Mouse (Mus musculus): Measurements from ENCODE around the gene Gm11273. TPM values are rescaled to one million over a fixed set of nuclear protein-coding genes. Genes with fewer than 3 reads are reported as not detected.

Gene Gm11273
- total RNA-seq, 2 experiments from 2014 or later, result 216 to 225 TPM

DNA sequence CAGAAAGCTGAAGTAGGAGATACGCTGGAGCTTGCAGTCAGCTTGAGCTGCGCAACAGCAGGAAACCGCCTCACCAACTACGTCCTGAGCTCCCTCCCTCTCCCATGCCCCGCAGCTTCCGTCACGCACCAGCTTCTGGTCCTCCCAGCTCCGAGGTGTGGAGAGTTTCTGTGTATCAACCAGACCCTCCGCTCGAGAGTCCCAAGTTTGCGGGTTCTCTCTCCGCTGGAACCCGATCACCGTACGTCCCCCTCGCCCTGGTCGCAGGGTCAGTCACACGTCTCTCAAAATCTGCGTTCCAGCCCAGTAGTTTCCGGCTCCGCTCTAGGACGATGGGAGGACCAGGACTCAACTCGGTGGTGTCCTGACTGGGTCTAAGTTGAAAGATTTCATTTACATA lies 47.8 kb downstream of the Gm11273 start, which contains the start of gene Zscan26:
TSS of gene Zscan26 (minus strand) at position 282 of the 400 bp plus-strand sequence.
- DNase-seq, result peak; percentile 89 to 93
- intact Hi-C loops (cut with DNase I), result loop anchor here (2.0 to 5.0 kb wide), 2 partner anchors 51 to 91 kb away; partner anchors contain the start of genes Zkscan3 and Zscan12

DNA sequence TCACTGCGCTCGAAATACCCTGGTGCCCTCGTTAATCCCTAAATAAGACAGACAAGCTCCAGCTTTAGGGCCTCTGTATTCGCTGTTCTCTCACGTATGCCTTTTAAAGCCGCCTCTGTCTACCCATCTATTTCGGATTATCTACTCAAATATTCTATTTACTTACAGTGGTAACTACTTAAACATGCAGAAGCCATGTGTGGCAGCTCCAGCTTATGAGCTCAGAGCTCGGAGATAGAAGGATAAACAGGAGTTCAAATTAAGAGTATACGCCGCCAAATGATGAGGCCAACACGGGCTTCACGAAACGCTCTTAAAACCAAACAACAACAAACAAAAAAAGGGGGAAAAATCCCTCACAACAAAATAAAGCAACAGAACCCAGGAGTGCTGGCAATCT lies 48.2 kb downstream of the Gm11273 start:
- DNase-seq, result no peak
- intact Hi-C loops (cut with DNase I), result loop anchor here (2.0 to 5.0 kb wide), 2 partner anchors 50 to 91 kb away; partner anchors contain the start of genes Zkscan3 and Zscan12

Other genes starting within 250 kb of the Gm11273 start
- not detected for gene Gpx5, start 208.7 kb downstream of the Gm11273 start, total RNA-seq (2021)
- gene Gpx6, start 189.3 kb downstream of the Gm11273 start, total RNA-seq (2021), result not detected
- not detected for gene Olfr1367, start 154.5 kb downstream of the Gm11273 start, total RNA-seq (2021)
- 1 to 10 TPM; 6.3 to 7.1 TPM for gene Zscan12, start 138.6 kb downstream of the Gm11273 start, total RNA-seq (2021)
- gene Zkscan3, start 98.7 kb downstream of the Gm11273 start, total RNA-seq (2021), result 10 to 100 TPM; 38.9 to 39.0 TPM
- under 1 TPM; 0.36 to 0.89 TPM for gene Pgbd1, start 60.4 kb downstream of the Gm11273 start, total RNA-seq (2021)
- 10 to 100 TPM; 20.6 to 22.4 TPM for gene Zscan26, start 47.7 kb downstream of the Gm11273 start, total RNA-seq (2021)
- gene Nkapl, start 32.9 kb downstream of the Gm11273 start, total RNA-seq (2021), result under 1 TPM; 0.57 to 0.77 TPM
- gene Zkscan4, start 22.5 kb downstream of the Gm11273 start, total RNA-seq (2021), result 1 to 10 TPM; 1.7 to 2.4 TPM
- not detected for gene Gm10065, start 22.0 kb downstream of the Gm11273 start, total RNA-seq (2021)
- gene AK157302, start 6.2 kb downstream of the Gm11273 start, total RNA-seq (2021), result 10 to 100 TPM; 26.0 to 28.5 TPM
- 10 to 100 TPM; 13.9 to 18.1 TPM for gene Zkscan8, start 29.7 kb upstream of the Gm11273 start, total RNA-seq (2021)
- gene Olfr1366, start 41.4 kb upstream of the Gm11273 start, total RNA-seq (2021), result not detected
- gene Olfr1535, start 58.5 kb upstream of the Gm11273 start, total RNA-seq (2021), result not detected
- not detected for gene Olfr1364, start 80.3 kb upstream of the Gm11273 start, total RNA-seq (2021)
- not detected for gene Olfr1362, start 112.6 kb upstream of the Gm11273 start, total RNA-seq (2021)
- not detected for gene Olfr11, start 141.1 kb upstream of the Gm11273 start, total RNA-seq (2021)
- not detected for gene Olfr1361, start 162.0 kb upstream of the Gm11273 start, total RNA-seq (2021)
- gene Olfr1360, start 176.0 kb upstream of the Gm11273 start, total RNA-seq (2021), result not detected
- gene Olfr1359, start 196.7 kb upstream of the Gm11273 start, total RNA-seq (2021), result not detected
- gene Hist1h2bl, start 214.7 kb upstream of the Gm11273 start, total RNA-seq (2021), result 100 to 1,000 TPM; 206 to 220 TPM
- 100 to 1,000 TPM; 201 to 229 TPM for gene Hist1h2ai, start 215.0 kb upstream of the Gm11273 start, total RNA-seq (2021)
- gene Hist1h3h, start 216.2 kb upstream of the Gm11273 start, total RNA-seq (2021), result 100 to 1,000 TPM; 284 to 332 TPM
- gene Hist1h2bm, start 220.6 kb upstream of the Gm11273 start, total RNA-seq (2021), result 10 to 100 TPM; 54.7 to 69.5 TPM
- gene Hist1h4j, start 233.6 kb upstream of the Gm11273 start, total RNA-seq (2021), result 10 to 100 TPM; 39.0 to 39.7 TPM
- gene Hist1h4k, start 249.1 kb upstream of the Gm11273 start, total RNA-seq (2021), result 100 to 1,000 TPM; 426 to 466 TPM

Measured in heart, postnatal 10 days (tissue).